Mouse (Mus musculus) CH12.LX (cell line): ENCODE measurements around the gene 4930404N11Rik. TPM values are rescaled to one million over a fixed set of nuclear protein-coding genes. Genes with fewer than 3 reads are reported as not detected.

Source experiments
- DNase-seq: peaks from one replicate; pipeline ENCODE4 v3.0.0-alpha.2; 2013; ENCODE audit errors: extremely low read depth
- H3K27ac ChIP-seq: 2 replicates; pipeline ENCODE4 v1.5.1; 2012; ENCODE audit warnings: low read depth, mild to moderate bottlenecking, control low read depth, moderate library complexity; ENCODE audit not compliant: insufficient read depth
- H3K27me3 ChIP-seq: replicated peaks from 2 replicates; pipeline ENCODE3; 2012; ENCODE audit warnings: inconsistent platforms
- H3K36me3 ChIP-seq, 2 experiments: replicated peaks in 1 of 2; 2 replicates each; pipeline versions ENCODE3 to v1.6.1; 2012; ENCODE audit warnings: inconsistent platforms in 1 of 2, low read length in 1 of 2, mild to moderate bottlenecking in 1 of 2, mixed read lengths in 1 of 2, moderate library complexity in 1 of 2; ENCODE audit not compliant: control insufficient read depth in 1 of 2, insufficient read depth in 1 of 2
- H3K4me1 ChIP-seq, 2 experiments: 2 replicates each; pipeline ENCODE4 v1.6.1; 2012; ENCODE audit warnings: inconsistent platforms in 1 of 2, moderate library complexity in 1 of 2; ENCODE audit not compliant: insufficient read depth in 2 of 2, control insufficient read depth in 1 of 2
- H3K4me2 ChIP-seq: 2 replicates; pipeline ENCODE4 v1.6.1; 2012; ENCODE audit warnings: low read depth, mild to moderate bottlenecking, control low read depth; ENCODE audit not compliant: poor library complexity, insufficient read depth, severe bottlenecking
- H3K4me3 ChIP-seq, 3 experiments: fragments of 150-350 bp in 1 of 3; sonication (generic) in 1 of 3; replicated peaks in 1 of 3; 2 replicates each; pipeline versions ENCODE3 to v1.5.1; 2011 to 2012; ENCODE audit warnings: low read depth in 2 of 3, low read length in 2 of 3, mild to moderate bottlenecking in 2 of 3, moderate library complexity in 2 of 3, control low read depth in 1 of 3, improper control_type of control experiment in 1 of 3, inconsistent platforms in 1 of 3, mixed read lengths in 1 of 3; ENCODE audit not compliant: poor library complexity in 1 of 3
- H3K79me2 ChIP-seq: replicated peaks from 2 replicates; pipeline ENCODE4 v1.6.1; 2012; ENCODE audit warnings: mild to moderate bottlenecking, moderate library complexity; ENCODE audit not compliant: control insufficient read depth, poor library complexity, insufficient read depth, severe bottlenecking; ENCODE audit errors: extremely low read depth
- H3K9ac ChIP-seq: 2 replicates; pipeline ENCODE4 v1.6.1; 2012; ENCODE audit warnings: low read depth, mild to moderate bottlenecking, control low read depth, moderate library complexity; ENCODE audit not compliant: insufficient read depth
- H3K9me3 ChIP-seq: replicated peaks from 2 replicates; pipeline ENCODE3; 2012; ENCODE audit warnings: low read length, inconsistent platforms, mixed read lengths
- CHD1 ChIP-seq: IDR thresholded peaks from 2 replicates; pipeline ENCODE4 v1.6.1; 2012; ENCODE audit warnings: low read depth, low read length, improper control_type of control experiment, inconsistent platforms
- CTCF ChIP-seq, 2 experiments: IDR thresholded peaks in 1 of 2; conservative IDR thresholded peaks in 1 of 2; 2 replicates each; pipeline ENCODE4 v1.5.1; 2011 to 2012; ENCODE audit warnings: low read depth in 2 of 2, low read length in 2 of 2, improper control_type of control experiment in 1 of 2, inconsistent platforms in 1 of 2, mild to moderate bottlenecking in 1 of 2, moderate library complexity in 1 of 2
- ELF1 ChIP-seq: IDR thresholded peaks from 2 replicates; pipeline ENCODE4 v1.6.1; 2014; ENCODE audit warnings: low read depth, mild to moderate bottlenecking, inconsistent platforms, low read length, improper control_type of control experiment
- GABPA ChIP-seq: IDR thresholded peaks from 2 replicates; pipeline ENCODE4 v1.6.1; 2012; ENCODE audit warnings: low read depth, low read length, improper control_type of control experiment, inconsistent platforms; ENCODE audit not compliant: insufficient replicate concordance
- HCFC1 ChIP-seq: IDR thresholded peaks from 2 replicates; pipeline ENCODE4 v1.6.1; 2012; ENCODE audit warnings: low read depth, mild to moderate bottlenecking, inconsistent platforms, low read length, improper control_type of control experiment
- JUN ChIP-seq: IDR thresholded peaks from 2 replicates; pipeline ENCODE4 v1.6.1; 2011; ENCODE audit warnings: low read depth, mild to moderate bottlenecking, low read length, improper control_type of control experiment, moderate library complexity; ENCODE audit not compliant: insufficient read depth
- KAT2A ChIP-seq: IDR thresholded peaks from 2 replicates; pipeline ENCODE4 v1.6.1; 2012; ENCODE audit warnings: low read length, improper control_type of control experiment, inconsistent platforms; ENCODE audit not compliant: insufficient replicate concordance
- MAX ChIP-seq: IDR thresholded peaks from 2 replicates; pipeline ENCODE4 v1.6.1; 2011; ENCODE audit warnings: low read length, improper control_type of control experiment
- MXI1 ChIP-seq: IDR thresholded peaks from 2 replicates; pipeline ENCODE4 v1.6.1; 2011; ENCODE audit warnings: mild to moderate bottlenecking, low read depth, low read length, improper control_type of control experiment
- PAX5 ChIP-seq: IDR thresholded peaks from 2 replicates; pipeline ENCODE4 v1.6.1; 2012; ENCODE audit warnings: low read length, inconsistent platforms, mixed read lengths
- SMC3 ChIP-seq: IDR thresholded peaks from 2 replicates; pipeline ENCODE4 v1.6.1; 2011; ENCODE audit warnings: low read depth, low read length, improper control_type of control experiment
- UBTF ChIP-seq: IDR thresholded peaks from 2 replicates; pipeline ENCODE4 v1.6.1; 2012; ENCODE audit warnings: low read depth, mild to moderate bottlenecking, inconsistent platforms, low read length, improper control_type of control experiment, moderate library complexity
- USF1 ChIP-seq: IDR thresholded peaks from 2 replicates; pipeline ENCODE4 v1.6.1; 2014; ENCODE audit warnings: low read depth, mild to moderate bottlenecking, inconsistent platforms, low read length, improper control_type of control experiment
- USF2 ChIP-seq: conservative IDR thresholded peaks from 2 replicates; pipeline ENCODE4 v1.6.1; 2011; ENCODE audit warnings: low read depth, low read length, improper control_type of control experiment
- ZC3H11A ChIP-seq: IDR thresholded peaks from 2 replicates; pipeline ENCODE4 v1.6.1; 2012; ENCODE audit warnings: low read depth, mild to moderate bottlenecking, inconsistent platforms, low read length, improper control_type of control experiment
- ZKSCAN1 ChIP-seq: IDR thresholded peaks from 2 replicates; pipeline ENCODE4 v1.6.1; 2012; ENCODE audit warnings: low read depth, inconsistent platforms, low read length, improper control_type of control experiment, borderline replicate concordance
- ZNF384 ChIP-seq: IDR thresholded peaks from 2 replicates; pipeline ENCODE4 v1.6.1; 2012; ENCODE audit warnings: low read depth, low read length, improper control_type of control experiment, inconsistent platforms
- dilution Hi-C: fragments of 300-500 bp; cut with MboI; formaldehyde crosslinking; loops from 2 replicates; pipeline ENCODE4 v1.14.3; 2020; ENCODE audit warnings: low sequenced_read_pairs; ENCODE audit not compliant: extremely low pct_unique_long_range_greater_than_20kb, extremely low pct_ligation_motif_present
- in situ Hi-C: fragments of 300-500 bp; cut with MboI; formaldehyde crosslinking; loops from 3 replicates; pipeline ENCODE4 v1.14.3; 2019; ENCODE audit warnings: low sequenced_read_pairs, low pct_ligation_motif_present, low pct_unique_long_range_greater_than_20kb, mixed read lengths
- polyA plus RNA-seq: library from polyadenylated mRNA; unstranded; fragments of >175 nt; gene quantifications from 2 replicates; pipeline ENCODE4 v1.2.1, GENCODE M21; 2012; ENCODE audit warnings: low read depth; ENCODE audit not compliant: insufficient read length
- total RNA-seq, 2 experiments: library from RNA; depleted of rRNA; stranded (reverse); fragments of 300-350 nt in 1 of 2; fragments of >200 nt in 1 of 2; gene quantifications; 2 replicates each; pipeline ENCODE4 v1.2.3; 2012 to 2014

4930404N11Rik gene
- total and polyA plus RNA-seq, 3 experiments: 0.23 to 5.2 (median 2.7) TPM

DNA sequence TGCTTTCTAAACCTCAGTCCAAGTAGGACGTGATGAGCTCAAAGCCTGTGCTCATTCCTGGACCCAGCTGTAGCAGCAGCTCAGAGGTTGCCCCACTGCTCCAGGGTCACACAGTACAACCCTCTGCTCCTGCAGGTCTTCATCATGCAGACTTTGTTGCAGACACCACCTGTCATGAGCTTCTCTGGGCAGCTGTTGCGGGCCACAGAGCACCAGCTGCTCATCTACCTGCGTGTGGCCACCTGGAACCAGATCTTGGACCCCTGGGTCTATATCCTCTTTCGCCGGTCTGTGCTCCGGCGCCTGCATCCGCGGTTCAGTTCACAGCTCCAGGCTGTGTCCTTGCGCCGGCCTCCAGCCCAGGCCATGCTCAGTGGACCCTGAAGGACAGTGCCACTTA, 31.3 kb downstream of the 4930404N11Rik start:
- H3K9me3 ChIP-seq: no peaks in the 10 kb centered on the region
- H3K27me3 ChIP-seq: peaks cover 3% of the 10 kb centered on the region
- H3K4me3 ChIP-seq: no peak overlapping the region
- H3K4me1 ChIP-seq: peaks cover 4 to 12% of the 10 kb centered on the region in 2 experiments
- H3K36me3 ChIP-seq: peaks cover 0 to 16% of the 10 kb centered on the region in 2 experiments
- no peak for DNase-seq
- no peak overlapping the region for H3K9ac ChIP-seq
- in situ Hi-C loops: no loop called here
- no peak overlapping the region for H3K4me2 ChIP-seq
- dilution Hi-C loops: no loop called here
- no peak overlapping the region for H3K27ac ChIP-seq
- no peaks in the 10 kb centered on the region for H3K79me2 ChIP-seq
- TF ChIP-seq CHD1 (no peak), SMC3 (no peak), ZNF384 (no peak), PAX5 (no peak), USF1 (no peak)
- TF ChIP-seq, all 38 proteins: peak for 0

- Histone ChIP-seq H3K27me3 (peaks cover under 1% of the 10 kb centered on the region), H3K4me1 (peaks cover 6 to 24% of the 10 kb centered on the region in 2 experiments), H3K4me3 (no peak overlapping the region), H3K79me2 (no peaks in the 10 kb centered on the region), H3K9ac (no peak overlapping the region), H3K36me3 (peaks cover under 1 to 32% of the 10 kb centered on the region in 2 experiments), H3K4me2 (no peak overlapping the region), H3K9me3 (no peaks in the 10 kb centered on the region), H3K27ac (no peak overlapping the region)
- TF ChIP-seq ZC3H11A: no peak
- TF ChIP-seq HCFC1: no peak
- no peak for TF ChIP-seq ZKSCAN1
- no peak for TF ChIP-seq CTCF (conservative IDR thresholded peaks at IDR 0.05 in 1 of 2, IDR thresholded peaks at IDR 0.05 in 1 of 2; ENCODE audit: low read depth in 2 of 2, low read length in 2 of 2)
- TF ChIP-seq ELF1: no peak
- TF ChIP-seq MXI1: no peak
- no peak for TF ChIP-seq MAX
- TF ChIP-seq SMC3: no peak
- no peak for TF ChIP-seq ZNF384
- no peak for TF ChIP-seq USF2
- in situ Hi-C loops (no loop called here), dilution Hi-C loops (no loop called here)
- no peak for DNase-seq
These were observed 33.3 kb downstream of the 4930404N11Rik start for GRCm38 (mm10) chr10:81332277-81332676.

DNA sequence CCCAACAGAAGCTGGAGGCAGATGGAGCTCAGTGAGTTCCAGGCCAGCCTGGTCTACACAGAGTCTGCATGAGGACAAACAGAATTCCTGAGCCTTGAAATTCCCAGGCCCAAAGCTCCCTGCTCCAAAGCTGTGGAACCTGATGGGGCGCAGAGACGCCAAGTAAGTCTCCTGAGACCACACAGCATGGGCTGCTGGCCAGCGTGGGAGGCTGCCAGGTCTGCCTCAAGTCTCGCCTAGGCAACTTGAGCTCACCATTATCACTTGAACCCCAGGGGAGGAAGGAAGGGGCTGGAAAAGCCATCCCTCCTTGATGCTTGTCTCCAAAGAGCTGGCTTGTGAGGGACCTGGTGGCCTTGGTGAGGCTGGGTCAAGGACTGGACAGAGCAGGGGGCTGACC, 35.6 kb downstream of the 4930404N11Rik start:
- Histone ChIP-seq H3K27me3 (no peaks in the 10 kb centered on the region), H3K4me2 (no peak overlapping the region), H3K27ac (no peak overlapping the region)

More for the DNA sequence above, 35.6 kb downstream of the 4930404N11Rik start:
- Histone ChIP-seq H3K36me3 (peaks cover 23 to 55% of the 10 kb centered on the region in 2 experiments), H3K9ac (no peak overlapping the region), H3K4me3 (no peak overlapping the region), H3K9me3 (no peaks in the 10 kb centered on the region), H3K79me2 (no peaks in the 10 kb centered on the region), H3K4me1 (peaks cover 6 to 24% of the 10 kb centered on the region in 2 experiments)
- dilution Hi-C loops: no loop called here
- TF ChIP-seq USF1: no peak
- no peak for TF ChIP-seq UBTF
- TF ChIP-seq CHD1: no peak
- no peak for TF ChIP-seq GABPA
- no peak for TF ChIP-seq JUN
- no peak for TF ChIP-seq KAT2A
- in situ Hi-C loops: no loop called here
- no peak for DNase-seq
